Mouse (Mus musculus) cerebellum, adult 2 months (tissue): ENCODE results near the gene Myoz1. TPM values are rescaled to one million over a fixed set of nuclear protein-coding genes. Genes with fewer than 3 reads are reported as not detected.
A peak's percentile ranks its signal among the peaks of the same experiment; 100 is the strongest.

Source experiments
- DNase-seq, 2 experiments: peaks; one replicate each; pipeline ENCODE4 v3.0.0; 2021
- H3K27ac ChIP-seq: fragments of 200-500 bp; 2 replicates; pipeline ENCODE4 v1.5.1; 2012; ENCODE audit warnings: low read length, control low read depth, inconsistent platforms; ENCODE audit not compliant: insufficient read depth
- H3K27me3 ChIP-seq: fragments of 200-500 bp; 2 replicates; pipeline ENCODE4 v1.6.1; 2012; ENCODE audit warnings: inconsistent platforms, mild to moderate bottlenecking, low read length, moderate library complexity; ENCODE audit not compliant: control insufficient read depth, insufficient read depth
- H3K4me1 ChIP-seq: fragments of 200-500 bp; 2 replicates; pipeline ENCODE4 v1.6.1; 2011; ENCODE audit warnings: low read length; ENCODE audit not compliant: control insufficient read depth, insufficient read depth
- H3K4me3 ChIP-seq: fragments of 200-500 bp; replicated peaks from 2 replicates; pipeline ENCODE3; 2011; ENCODE audit warnings: mild to moderate bottlenecking, low read depth, low read length, control low read depth; ENCODE audit not compliant: insufficient read depth
- CTCF ChIP-seq: fragments of 200-500 bp; IDR thresholded peaks from 2 replicates; pipeline ENCODE4 v1.5.1; 2011; ENCODE audit warnings: low read depth, mild to moderate bottlenecking, control low read depth, low read length, moderate library complexity, borderline replicate concordance; ENCODE audit not compliant: insufficient read depth
- POLR2A ChIP-seq: fragments of 200-500 bp; IDR thresholded peaks from 2 replicates; pipeline ENCODE4 v1.6.1; 2011; ENCODE audit warnings: low read length, control low read depth, borderline replicate concordance; ENCODE audit not compliant: insufficient read depth
- WGBS: fragments of 180-500 bp; shearing (Covaris S2); methylation state at CpG from one replicate; pipeline ENCODE4 v1.1.7; 2018; 5-methylcytosine and 5-hydroxymethylcytosine counted together
- polyA plus RNA-seq: library from polyadenylated mRNA; depleted of rRNA; stranded (reverse); fragments of >200 nt; gene quantifications from 2 replicates; pipeline ENCODE4 v1.2.3, GENCODE M21; 2012

The Myoz1 gene
- polyA plus RNA-seq, 1 experiment, result not detected

DNA sequence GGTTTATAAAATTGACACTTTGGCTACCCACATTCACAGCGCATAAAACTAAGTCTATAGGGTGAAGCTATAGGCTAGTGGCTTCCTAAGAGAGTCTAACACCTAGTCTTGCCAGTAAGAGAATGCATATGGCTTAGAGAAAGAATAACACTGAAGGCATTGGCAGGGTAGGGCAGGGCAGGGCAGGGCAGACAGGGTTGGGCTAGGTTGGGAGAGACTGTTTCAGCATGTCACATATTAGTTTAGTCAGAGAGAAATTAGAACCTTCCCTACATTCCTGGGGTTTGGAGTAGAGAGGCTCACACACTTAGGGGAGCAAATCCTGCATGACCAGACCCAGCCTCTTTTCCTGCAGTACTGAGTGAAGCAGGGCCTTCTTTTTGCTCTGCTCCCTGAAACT is 11.1 kb upstream of the Myoz1 start:
- Histone ChIP-seq H3K4me1 (no peaks in the 10 kb centered on the region), H3K4me3 (no peak overlapping the region), H3K27ac (no peak overlapping the region), H3K27me3 (no peaks in the 10 kb centered on the region)
- WGBS, result 80% methylated on average over 1 of the region's 1 CpGs
- TF ChIP-seq POLR2A (no peak), CTCF (no peak)
- DNase-seq, result no peak

DNA sequence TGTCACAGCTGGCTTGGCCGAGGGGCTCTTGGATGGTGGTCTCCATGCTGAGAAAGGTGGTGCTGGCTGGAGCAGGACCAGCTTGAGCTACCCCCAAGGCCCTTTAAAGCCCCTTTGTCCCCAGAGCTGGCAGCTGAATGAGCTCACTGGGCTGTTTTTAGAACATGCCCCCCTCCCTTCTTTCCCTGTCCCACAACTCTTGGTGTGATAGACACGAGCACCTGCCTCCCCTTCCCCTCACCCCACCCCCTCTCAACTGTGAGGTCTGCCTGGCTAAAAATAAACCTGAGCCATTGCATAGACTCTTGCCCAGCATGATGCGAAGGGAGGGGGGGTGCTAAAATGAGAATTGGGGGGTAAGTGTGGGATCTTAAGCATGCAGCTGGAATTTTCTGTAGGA is 8.1 kb upstream of the Myoz1 start:
- 39% methylated on average over 3 of the region's 3 CpGs for WGBS
- TF ChIP-seq CTCF (no peak), POLR2A (no peak)

DNA sequence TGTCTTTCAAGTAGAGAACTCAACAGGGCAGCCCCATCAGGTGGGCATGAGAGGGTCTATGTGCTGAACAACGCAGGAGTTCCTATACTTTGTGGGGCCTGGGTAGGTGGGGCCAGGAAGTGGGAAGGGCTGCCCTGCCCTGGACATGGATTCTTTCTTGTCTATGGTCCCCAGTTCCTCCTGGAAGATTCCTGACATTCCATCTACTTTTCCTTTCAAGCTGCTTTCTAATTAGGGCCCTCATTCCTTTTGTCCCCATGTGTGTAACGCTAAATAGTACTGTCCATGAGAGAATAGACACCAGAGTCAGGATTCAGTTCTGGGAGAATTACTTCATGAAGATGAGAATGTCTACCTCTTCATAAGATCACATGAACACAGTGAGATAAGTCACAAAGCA is 7.3 kb upstream of the Myoz1 start:
- no peak for DNase-seq
- 78% methylated on average over 2 of the region's 2 CpGs for WGBS
- Histone ChIP-seq H3K4me3 (no peak overlapping the region), H3K27ac (no peak overlapping the region), H3K27me3 (no peaks in the 10 kb centered on the region), H3K4me1 (0 out of 2 replicates have a peak, but pooled peaks cover 3% of the 10 kb centered on the region)
- TF ChIP-seq CTCF (no peak), POLR2A (no peak)

More for the DNA sequence above, 8.1 kb upstream of the Myoz1 start:
- H3K4me1 ChIP-seq, result 0 out of 2 replicates have a peak, but pooled peaks cover 3% of the 10 kb centered on the region
- no peak overlapping the region for H3K27ac ChIP-seq
- no peak overlapping the region for H3K4me3 ChIP-seq
- no peak for DNase-seq
- H3K27me3 ChIP-seq, result no peaks in the 10 kb centered on the region

DNA sequence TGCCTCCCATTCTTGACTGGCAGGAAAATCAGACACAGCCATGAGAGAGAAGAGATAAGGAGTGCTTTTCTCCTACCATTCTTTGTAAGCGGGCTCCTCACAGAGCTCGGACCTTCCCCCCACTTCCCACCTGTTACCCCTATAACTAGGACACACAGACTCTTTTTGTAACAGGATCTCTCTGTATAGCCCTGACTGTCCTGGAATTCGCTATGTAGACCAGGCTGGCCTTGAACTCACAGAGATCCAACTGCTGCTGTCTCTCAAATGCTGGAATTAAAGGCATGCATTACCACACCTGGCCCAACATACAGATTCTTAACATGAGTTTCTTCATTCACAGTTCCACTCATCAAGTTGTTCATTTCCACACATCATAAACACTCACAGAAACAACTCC is 6.4 kb upstream of the Myoz1 start:
- Histone ChIP-seq H3K27ac (no peak overlapping the region), H3K4me1 (0 out of 2 replicates have a peak, but pooled peaks cover 3% of the 10 kb centered on the region)
- WGBS, result 93% methylated on average over 3 of the region's 3 CpGs

DNA sequence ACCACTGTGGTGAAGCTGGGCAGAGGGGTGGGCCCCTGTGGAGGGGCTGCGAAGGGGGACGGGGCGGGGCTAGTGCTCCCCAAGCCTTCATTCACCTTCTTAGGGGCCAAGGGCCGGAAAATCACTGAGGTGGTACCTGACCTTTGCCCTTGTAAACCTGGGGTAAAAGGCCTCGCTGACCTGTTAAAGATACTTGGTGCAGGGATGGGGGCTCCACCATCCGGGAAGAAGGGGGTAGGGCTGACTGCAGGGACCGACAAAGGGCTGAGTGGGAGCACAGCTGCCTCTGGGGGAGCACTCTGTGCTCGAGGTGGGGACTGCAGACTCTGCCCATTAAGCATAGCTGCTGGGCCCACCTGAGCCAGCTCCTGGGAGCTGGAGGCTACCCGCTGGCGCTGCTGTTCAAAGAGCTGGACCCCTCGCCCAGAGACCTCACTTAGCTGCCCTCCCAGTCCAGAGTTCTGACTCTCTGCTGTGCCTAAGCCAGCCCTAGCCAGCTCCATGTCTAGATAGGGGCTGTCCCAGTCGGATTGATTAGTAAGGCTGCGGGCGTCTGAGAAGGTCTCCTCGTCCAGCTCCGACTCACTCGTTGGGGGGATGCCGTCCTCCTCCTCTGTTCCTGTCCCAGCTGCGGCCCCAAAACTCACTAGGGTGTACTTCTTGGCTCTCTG is 5.5 kb upstream of the Myoz1 start:
- H3K4me3 ChIP-seq, result peak overlapping the region; percentile 80
- no peak for TF ChIP-seq CTCF
- TF ChIP-seq POLR2A, result no peak
- DNase-seq, result peak in 1 of 2 experiments; percentile 22
- peak overlapping the region; percentile 49; the same call in 1 of the 2 replicates for H3K27ac ChIP-seq
- WGBS, result 8% methylated on average over 19 of the region's 19 CpGs
- no peaks in the 10 kb centered on the region for H3K27me3 ChIP-seq
- H3K4me1 ChIP-seq, result 0 out of 2 replicates have a peak, but pooled peaks cover 3% of the 10 kb centered on the region

More for the DNA sequence above, 6.4 kb upstream of the Myoz1 start:
- Histone ChIP-seq H3K27me3 (no peaks in the 10 kb centered on the region), H3K4me3 (no peak overlapping the region)
- no peak for TF ChIP-seq POLR2A
- TF ChIP-seq CTCF, result no peak
- no peak for DNase-seq

DNA sequence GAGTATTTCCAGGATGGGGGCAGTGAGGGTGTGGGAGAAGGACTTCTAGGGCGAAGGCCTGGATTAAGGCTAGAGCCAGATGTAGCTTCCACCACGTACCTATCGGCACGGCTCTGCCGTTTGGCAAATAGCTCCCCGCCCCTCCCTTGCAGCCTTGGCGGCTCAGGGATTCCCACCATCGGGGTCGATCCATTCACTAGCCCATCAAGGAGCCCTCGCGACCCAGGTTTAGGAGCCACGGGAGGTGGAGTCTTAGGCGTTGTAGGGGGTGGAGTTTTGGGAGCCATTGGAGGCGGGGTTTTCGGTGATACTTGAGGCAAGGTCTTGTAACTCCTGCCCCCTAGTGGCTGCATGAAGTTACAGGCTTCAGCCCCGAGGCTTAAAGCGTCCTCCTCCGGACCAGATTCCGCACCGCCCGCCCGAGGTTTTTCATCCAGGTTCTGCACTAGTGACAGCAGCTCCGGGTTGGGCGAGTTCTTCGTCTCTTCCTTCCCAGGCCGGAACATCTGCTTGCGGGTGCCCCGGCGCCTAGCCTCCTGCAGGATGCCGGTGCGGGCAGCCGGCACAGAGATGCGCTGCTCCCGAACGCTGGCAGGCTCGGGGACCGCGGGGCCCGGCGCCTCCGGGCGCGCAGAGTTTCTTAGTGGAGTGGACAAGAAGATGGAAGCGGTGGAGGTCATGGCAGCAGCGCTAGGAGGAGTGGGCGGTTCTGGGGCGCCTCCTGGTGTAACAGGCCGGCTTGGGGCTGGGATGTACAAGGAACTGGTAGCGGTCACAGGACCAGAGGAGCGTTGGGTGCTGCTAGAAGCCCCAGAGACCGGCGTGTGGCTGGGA is 4.7 kb upstream of the Myoz1 start:
- DNase-seq, result peak; percentile 95
- H3K4me1 ChIP-seq, result 0 out of 2 replicates have a peak, but pooled peaks cover 3% of the 10 kb centered on the region
- H3K27me3 ChIP-seq, result no peaks in the 10 kb centered on the region
- TF ChIP-seq CTCF (peak; percentile 82), POLR2A (peak; percentile 66; the same call in 1 of the 2 replicates)
- peak overlapping the region; percentile 55 for H3K27ac ChIP-seq
- under 1% methylated on average over 52 of the region's 52 CpGs for WGBS
- H3K4me3 ChIP-seq, result peak overlapping the region; percentile 80

DNA sequence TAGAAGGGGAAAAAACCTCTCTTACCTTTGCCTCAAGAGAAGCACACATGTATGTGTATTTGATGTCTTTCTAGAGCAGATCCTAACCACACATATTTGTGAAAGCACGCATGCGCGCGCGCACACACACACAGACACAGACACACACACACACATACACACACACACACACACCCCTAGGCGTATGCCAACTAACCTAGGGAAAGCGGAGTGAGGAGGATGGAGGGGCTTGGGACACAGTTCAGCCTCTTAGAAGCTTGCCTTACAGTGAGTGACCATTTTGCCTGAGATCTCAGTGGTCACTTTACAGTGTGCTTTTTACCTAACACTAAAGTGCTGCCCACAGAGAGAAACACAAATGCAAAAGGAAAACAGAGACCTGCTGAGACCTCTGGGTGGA is 3.3 kb upstream of the Myoz1 start:
- 98% methylated on average over 7 of the region's 7 CpGs for WGBS
- H3K27ac ChIP-seq, result no peak overlapping the region
- no peak for TF ChIP-seq POLR2A
- TF ChIP-seq CTCF, result no peak

More for the DNA sequence above, 3.3 kb upstream of the Myoz1 start:
- Histone ChIP-seq H3K4me3 (no peak overlapping the region), H3K4me1 (0 out of 2 replicates have a peak, but pooled peaks cover 3% of the 10 kb centered on the region), H3K27me3 (no peaks in the 10 kb centered on the region)
- DNase-seq, result no peak
